Mouse (Mus musculus) hindbrain, embryonic 10.5 days (tissue): ENCODE measurements at regions not wholly inside any gene's neighbourhood (a gene's known extent, or its start where the extent isn't known, plus 50 kb on each side); places are given as distances from the start of the nearest gene placed in this dataset.

Experiments
- DNase-seq: peaks from one replicate; pipeline ENCODE4 v3.0.0-alpha.2; 2017; ENCODE audit warnings: low spot score
- H3K27ac ChIP-seq: fragments of 300-500 bp; sonication (generic); 2 replicates; pipeline ENCODE4 v1.5.1; 2016; ENCODE audit warnings: mild to moderate bottlenecking, moderate library complexity
- H3K27me3 ChIP-seq: fragments of 300-500 bp; sonication (generic); 2 replicates; pipeline ENCODE4 v1.6.1; 2016; ENCODE audit warnings: mild to moderate bottlenecking; ENCODE audit not compliant: poor library complexity, insufficient read depth, severe bottlenecking
- H3K36me3 ChIP-seq: fragments of 300-500 bp; sonication (generic); 2 replicates; pipeline ENCODE4 v1.6.1; 2016; ENCODE audit warnings: mild to moderate bottlenecking, moderate library complexity
- H3K4me1 ChIP-seq: fragments of 300-500 bp; sonication (generic); replicated peaks from 2 replicates; pipeline ENCODE4 v1.6.1; 2016; ENCODE audit warnings: mild to moderate bottlenecking
- H3K4me3 ChIP-seq: fragments of 300-500 bp; sonication (generic); 2 replicates; pipeline ENCODE4 v1.5.1; 2016; ENCODE audit warnings: mild to moderate bottlenecking, moderate library complexity
- H3K9me3 ChIP-seq: fragments of 300-500 bp; sonication (generic); 2 replicates; pipeline ENCODE4 v1.6.1; 2016; ENCODE audit warnings: mild to moderate bottlenecking, moderate library complexity
- WGBS: fragments of 180-500 bp; shearing (Covaris S2); methylation state at CpG from one replicate; pipeline ENCODE4 v1.1.7; 2016; 5-methylcytosine and 5-hydroxymethylcytosine counted together

DNA sequence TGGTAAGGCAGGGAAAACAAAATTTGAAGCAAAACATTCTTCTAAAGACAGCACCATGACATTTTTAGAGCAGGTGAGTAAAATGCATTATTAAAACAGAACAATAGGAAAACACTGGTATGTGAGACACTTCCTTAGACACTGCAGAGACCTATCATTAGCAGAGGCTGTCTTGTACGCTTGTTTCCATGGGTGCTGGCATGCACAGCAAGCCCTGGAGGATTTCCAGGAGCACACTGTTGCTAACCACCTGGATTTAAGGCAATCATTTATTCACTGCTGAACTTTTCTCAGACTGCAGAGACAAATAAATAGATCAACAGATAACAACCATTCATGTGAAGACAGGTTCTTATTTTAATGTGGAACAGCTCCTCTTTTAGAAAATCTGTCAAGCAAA, 127.7 kb downstream of the Pros1 start:
- DNase-seq, result no peak
- Histone ChIP-seq H3K4me1 (no peaks in the 10 kb centered on the region), H3K27ac (no peak overlapping the region), H3K27me3 (no peaks in the 10 kb centered on the region), H3K9me3 (no peaks in the 10 kb centered on the region), H3K36me3 (no peaks in the 10 kb centered on the region), H3K4me3 (no peak overlapping the region)
- 73% methylated on average over 1 of the region's 1 CpGs for WGBS

DNA sequence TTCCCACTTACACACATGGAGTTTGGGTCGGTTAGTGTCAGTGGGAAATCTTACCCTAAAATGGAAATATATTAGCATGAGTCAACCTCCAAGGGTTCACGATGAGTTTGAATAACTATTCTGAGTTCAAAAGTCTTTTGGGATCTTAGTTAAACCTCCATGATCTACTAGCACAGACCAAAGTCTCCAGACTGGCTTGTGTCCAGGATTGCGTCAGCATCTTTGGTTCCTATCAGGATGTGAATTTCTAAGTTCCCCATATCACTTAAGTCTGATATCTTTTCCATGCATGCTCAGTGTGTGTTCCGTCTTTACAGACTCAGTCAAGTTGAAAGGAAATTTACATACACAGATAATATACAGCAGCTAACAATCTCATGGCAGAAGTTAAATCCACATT, 128.5 kb downstream of the Pros1 start:
- no peak overlapping the region for H3K4me3 ChIP-seq
- WGBS, result 82% methylated on average over 4 of the region's 4 CpGs
- no peak overlapping the region for H3K27ac ChIP-seq
- no peaks in the 10 kb centered on the region for H3K36me3 ChIP-seq
- no peaks in the 10 kb centered on the region for H3K9me3 ChIP-seq
- DNase-seq, result no peak
- no peaks in the 10 kb centered on the region for H3K4me1 ChIP-seq
- H3K27me3 ChIP-seq, result no peaks in the 10 kb centered on the region

DNA sequence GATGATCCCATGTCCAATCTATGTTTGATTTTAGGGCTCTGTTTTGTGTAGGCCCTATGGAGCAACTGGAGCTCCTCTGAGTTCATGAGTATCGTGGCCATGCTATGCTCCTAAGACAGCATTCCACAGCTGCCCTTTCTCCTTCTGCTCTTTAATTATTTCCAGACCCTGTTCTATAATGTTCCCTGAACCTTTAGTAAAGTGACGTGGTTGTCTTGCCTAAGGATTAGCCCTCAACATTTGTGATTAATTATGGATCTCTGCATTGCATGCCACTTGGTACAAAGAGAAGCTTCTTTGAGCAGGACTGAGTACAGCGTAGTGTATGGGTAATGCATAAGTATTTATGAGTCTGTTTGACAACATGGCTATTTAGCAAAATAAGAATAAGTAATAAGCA, 141.4 kb downstream of the Pros1 start:
- 75% methylated on average over 3 of the region's 3 CpGs for WGBS

DNA sequence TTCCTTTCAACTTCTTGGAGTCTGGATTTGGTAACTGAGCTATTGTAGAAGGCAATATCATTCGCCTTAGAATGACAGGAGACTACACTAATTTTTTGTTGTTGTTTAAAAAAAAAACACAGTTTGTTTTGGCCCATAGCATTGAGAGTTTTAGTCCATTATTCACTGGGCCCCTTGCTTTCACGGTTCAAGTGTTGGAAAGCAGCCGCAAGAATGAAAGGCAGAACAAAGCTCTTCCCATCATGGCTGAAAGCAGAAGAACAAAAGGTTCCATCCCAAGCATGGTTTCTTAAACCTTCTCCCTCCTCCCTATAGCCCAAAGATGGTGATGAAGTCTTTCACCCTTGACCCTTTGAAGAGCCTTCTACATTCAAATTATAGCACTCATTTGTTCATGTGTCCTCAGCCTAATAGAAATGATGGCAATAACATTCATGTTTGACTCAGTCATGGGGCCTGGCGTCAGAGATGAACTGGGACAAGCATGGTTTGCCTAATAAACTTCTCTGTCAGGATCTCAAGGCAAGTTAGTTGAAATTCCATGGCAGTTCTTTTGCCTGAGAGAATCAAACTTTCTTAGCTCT, 157.1 kb downstream of the Pros1 start:
- 36% methylated on average over 4 of the region's 4 CpGs for WGBS
- Histone ChIP-seq H3K27ac (no peak overlapping the region), H3K36me3 (no peaks in the 10 kb centered on the region)

More for the DNA sequence above, 141.4 kb downstream of the Pros1 start:
- Histone ChIP-seq H3K27ac (no peak overlapping the region), H3K36me3 (no peaks in the 10 kb centered on the region), H3K9me3 (no peaks in the 10 kb centered on the region), H3K4me1 (no peaks in the 10 kb centered on the region), H3K4me3 (no peak overlapping the region), H3K27me3 (no peaks in the 10 kb centered on the region)
- no peak for DNase-seq

DNA sequence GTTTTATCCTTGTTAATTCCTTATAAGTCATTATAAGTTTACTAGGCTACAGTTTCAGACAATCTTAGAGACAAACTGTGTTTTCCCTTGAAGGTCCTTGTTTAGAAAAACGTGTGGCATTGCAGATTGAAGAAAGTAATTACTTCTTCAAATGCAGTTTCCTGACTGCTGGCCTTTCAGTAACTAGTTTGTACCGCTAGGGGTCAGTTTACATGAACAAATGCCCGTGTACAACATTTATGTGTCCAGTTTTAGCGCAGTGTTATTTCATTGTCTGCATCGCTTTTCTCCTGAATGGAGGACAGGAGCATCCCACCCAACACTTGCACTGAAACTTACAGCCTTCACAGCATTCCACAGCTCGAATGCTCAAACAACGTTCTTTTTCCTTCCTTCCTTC, 160.3 kb downstream of the Pros1 start:
- Histone ChIP-seq H3K4me3 (no peak overlapping the region), H3K9me3 (no peaks in the 10 kb centered on the region), H3K36me3 (no peaks in the 10 kb centered on the region), H3K27me3 (peaks cover 10% of the 10 kb centered on the region), H3K4me1 (peaks cover 10% of the 10 kb centered on the region; the same call in 1 of the 2 replicates), H3K27ac (no peak overlapping the region)
- 40% methylated on average over 7 of the region's 7 CpGs for WGBS
- DNase-seq, result no peak

More for the DNA sequence above, 157.1 kb downstream of the Pros1 start:
- no peaks in the 10 kb centered on the region for H3K9me3 ChIP-seq
- peaks cover 14% of the 10 kb centered on the region for H3K27me3 ChIP-seq
- no peak overlapping the region for H3K4me3 ChIP-seq
- no peak for DNase-seq
- peaks cover 10% of the 10 kb centered on the region; the same call in 1 of the 2 replicates for H3K4me1 ChIP-seq

DNA sequence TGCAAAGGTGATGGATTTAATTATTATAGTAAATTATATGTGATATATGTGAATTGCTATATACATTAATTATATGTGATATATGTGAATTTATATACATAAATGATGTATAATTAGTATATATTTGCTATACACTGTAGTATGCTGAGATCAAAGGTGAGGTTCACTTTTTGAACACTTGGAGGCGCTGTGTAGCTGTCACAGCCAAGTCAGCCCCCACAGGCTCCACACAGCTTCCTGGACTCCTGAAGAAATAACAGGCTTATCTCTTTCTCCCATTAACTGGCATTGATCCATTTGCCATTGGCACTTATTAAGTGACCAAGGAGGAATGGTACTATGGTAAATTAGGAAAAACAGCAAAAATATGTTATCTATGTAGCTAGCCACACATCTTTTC, 162.0 kb downstream of the Pros1 start:
- peak; percentile 42 for DNase-seq

DNA sequence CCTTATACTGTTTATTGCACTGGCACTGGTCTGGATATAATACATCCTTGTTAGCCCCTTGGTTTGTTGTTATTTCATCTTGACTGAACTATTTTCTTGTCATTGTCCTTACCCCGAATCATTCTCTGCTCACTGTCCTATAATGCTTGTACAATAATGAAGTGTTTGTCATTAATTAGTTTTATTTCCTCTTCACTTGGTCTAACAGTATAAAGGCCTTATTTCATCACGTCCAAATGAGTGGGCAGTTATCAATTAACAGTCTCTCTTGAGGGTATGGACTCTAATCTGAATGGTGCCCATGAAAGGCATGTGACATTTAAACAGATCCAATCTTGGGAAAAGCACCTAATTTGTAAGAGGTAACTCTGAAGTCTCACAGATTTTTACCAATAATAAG, 162.6 kb downstream of the Pros1 start:
- Histone ChIP-seq H3K4me1 (peaks cover 5% of the 10 kb centered on the region; the same call in 1 of the 2 replicates), H3K36me3 (no peaks in the 10 kb centered on the region), H3K9me3 (no peaks in the 10 kb centered on the region), H3K27me3 (0 out of 2 replicates have a peak, but pooled peaks cover 3% of the 10 kb centered on the region), H3K27ac (no peak overlapping the region), H3K4me3 (no peak overlapping the region)
- no peak for DNase-seq
- 79% methylated on average over 2 of the region's 2 CpGs for WGBS

More for the DNA sequence above, 162.0 kb downstream of the Pros1 start:
- Histone ChIP-seq H3K36me3 (no peaks in the 10 kb centered on the region), H3K27ac (no peak overlapping the region), H3K4me3 (no peak overlapping the region), H3K27me3 (0 out of 2 replicates have a peak, but pooled peaks cover 3% of the 10 kb centered on the region), H3K9me3 (no peaks in the 10 kb centered on the region), H3K4me1 (peaks cover 10% of the 10 kb centered on the region; the same call in 1 of the 2 replicates)
- 20% methylated on average over 1 of the region's 1 CpGs for WGBS

DNA sequence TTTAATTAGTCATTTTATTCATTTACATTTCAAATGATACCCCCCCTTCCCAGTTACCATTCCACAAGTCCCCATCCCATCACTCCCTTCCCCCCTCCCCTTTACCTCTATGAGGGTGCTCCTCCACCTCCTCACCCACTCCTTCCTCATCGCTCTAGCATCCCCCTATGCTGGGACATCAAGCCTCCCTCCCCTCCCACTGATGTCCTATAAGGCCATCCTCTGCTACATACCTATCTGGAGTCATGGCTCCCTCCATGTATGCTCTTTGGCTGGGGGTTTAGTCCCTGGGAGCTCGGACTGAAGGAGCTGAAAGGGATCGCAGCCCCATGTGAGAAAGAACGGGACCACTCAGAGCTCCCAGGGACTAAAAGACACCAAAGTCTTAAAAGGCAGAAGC, 176.3 kb downstream of the Pros1 start:
- H3K27ac ChIP-seq, result no peak overlapping the region
- H3K36me3 ChIP-seq, result no peaks in the 10 kb centered on the region
- no peak for DNase-seq
- H3K9me3 ChIP-seq, result no peaks in the 10 kb centered on the region
- 0 out of 2 replicates have a peak, but pooled peaks cover 18% of the 10 kb centered on the region for H3K27me3 ChIP-seq
- H3K4me1 ChIP-seq, result peaks cover 21% of the 10 kb centered on the region
- no peak overlapping the region for H3K4me3 ChIP-seq
- 83% methylated on average over 4 of the region's 4 CpGs for WGBS

DNA sequence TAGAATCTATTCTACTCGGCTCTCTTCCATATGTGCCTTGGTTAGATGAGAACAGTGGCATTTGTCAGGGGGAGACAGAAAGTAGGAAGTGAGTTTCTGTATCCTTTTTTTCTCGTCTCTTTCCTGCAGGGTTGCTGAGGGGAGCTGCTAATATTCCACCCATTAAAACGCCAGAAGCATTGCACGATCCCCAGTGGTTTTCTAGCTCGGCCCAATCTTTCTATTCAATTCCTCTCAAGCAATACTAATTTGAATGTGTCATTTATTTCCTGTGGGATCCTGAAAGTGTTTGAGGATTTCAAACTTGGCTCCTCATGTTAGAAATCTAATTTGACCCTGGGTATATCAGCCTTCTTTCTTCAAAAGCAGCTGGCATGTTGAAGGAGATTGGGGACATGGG, 176.9 kb downstream of the Pros1 start:
- H3K27ac ChIP-seq, result no peak overlapping the region

DNA sequence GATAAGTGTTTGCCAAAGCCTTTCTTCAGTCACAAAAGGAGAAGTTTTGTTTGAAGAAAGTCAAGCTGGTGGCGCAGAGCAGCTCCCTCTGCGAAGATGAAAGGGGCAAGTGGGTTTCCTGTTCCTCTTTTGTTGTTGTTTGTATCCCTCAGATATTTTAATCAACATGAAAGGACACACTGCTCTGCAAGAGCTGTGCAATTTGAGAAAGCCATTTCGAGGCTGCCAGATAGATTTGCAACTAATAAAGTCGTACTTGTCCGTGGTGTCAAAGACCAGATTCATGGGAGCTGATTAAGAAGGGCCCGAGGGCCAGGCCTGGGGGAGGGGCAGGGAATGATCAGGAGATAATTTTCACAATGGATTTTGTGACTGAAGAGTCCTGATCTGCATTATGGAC, 177.7 kb downstream of the Pros1 start:
- Histone ChIP-seq H3K36me3 (no peaks in the 10 kb centered on the region), H3K9me3 (no peaks in the 10 kb centered on the region), H3K4me3 (no peak overlapping the region), H3K27me3 (0 out of 2 replicates have a peak, but pooled peaks cover 15% of the 10 kb centered on the region), H3K4me1 (peaks cover 21% of the 10 kb centered on the region), H3K27ac (no peak overlapping the region)
- 22% methylated on average over 6 of the region's 6 CpGs for WGBS
- DNase-seq, result peak; percentile 17

More for the DNA sequence above, 176.9 kb downstream of the Pros1 start:
- WGBS, result 36% methylated on average over 5 of the region's 5 CpGs
- peaks cover 21% of the 10 kb centered on the region for H3K4me1 ChIP-seq
- H3K4me3 ChIP-seq, result no peak overlapping the region
- no peak for DNase-seq
- no peaks in the 10 kb centered on the region for H3K9me3 ChIP-seq
- H3K27me3 ChIP-seq, result 0 out of 2 replicates have a peak, but pooled peaks cover 18% of the 10 kb centered on the region
- no peaks in the 10 kb centered on the region for H3K36me3 ChIP-seq

DNA sequence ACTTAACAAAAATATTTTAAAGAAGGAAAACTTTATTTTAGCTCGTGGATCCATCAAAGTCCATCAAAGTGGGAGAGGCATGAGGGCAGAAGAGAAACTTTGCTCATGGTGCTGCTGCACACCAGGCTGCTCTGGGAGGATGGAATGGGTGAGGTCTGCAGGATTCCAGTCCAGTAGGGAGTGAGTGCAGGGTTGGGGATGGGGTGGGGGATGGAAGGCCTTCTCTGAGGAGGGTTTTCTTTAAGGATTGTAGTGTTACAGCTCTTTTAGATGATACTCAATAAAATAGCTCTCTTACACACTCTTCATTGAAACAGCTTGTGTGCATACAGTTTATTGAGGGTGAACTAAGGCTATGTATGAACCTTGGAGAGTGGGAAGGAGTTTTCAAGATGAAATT, 195.0 kb downstream of the Pros1 start:
- Histone ChIP-seq H3K27me3 (no peaks in the 10 kb centered on the region), H3K4me3 (no peak overlapping the region), H3K9me3 (no peaks in the 10 kb centered on the region), H3K4me1 (no peaks in the 10 kb centered on the region), H3K27ac (no peak overlapping the region), H3K36me3 (no peaks in the 10 kb centered on the region)
- no peak for DNase-seq
- 79% methylated on average over 1 of the region's 1 CpGs for WGBS

DNA sequence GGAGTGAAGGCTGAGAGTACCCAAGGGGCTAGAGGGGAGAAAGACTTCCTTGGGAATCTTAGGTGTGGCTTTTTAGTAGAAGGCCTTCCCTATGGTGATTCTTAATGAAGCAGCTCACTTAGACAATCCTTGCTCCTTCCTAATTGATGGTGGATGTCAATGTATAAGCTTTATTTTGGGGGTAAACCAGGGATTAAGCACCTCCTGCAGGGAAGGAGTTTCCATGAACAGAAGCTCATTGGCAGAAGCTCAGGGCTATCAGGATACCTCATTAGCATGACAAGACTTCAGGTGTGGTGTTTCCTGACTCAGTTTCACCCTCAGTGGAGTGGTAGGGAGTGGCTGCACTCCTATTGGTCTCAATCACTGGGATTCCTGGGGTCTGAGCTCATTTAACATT, 208.8 kb downstream of the Pros1 start:
- H3K27ac ChIP-seq, result no peak overlapping the region
- no peaks in the 10 kb centered on the region for H3K4me1 ChIP-seq
- DNase-seq, result no peak
- H3K36me3 ChIP-seq, result no peaks in the 10 kb centered on the region
- H3K4me3 ChIP-seq, result no peak overlapping the region
- H3K27me3 ChIP-seq, result no peaks in the 10 kb centered on the region
- no peaks in the 10 kb centered on the region for H3K9me3 ChIP-seq

DNA sequence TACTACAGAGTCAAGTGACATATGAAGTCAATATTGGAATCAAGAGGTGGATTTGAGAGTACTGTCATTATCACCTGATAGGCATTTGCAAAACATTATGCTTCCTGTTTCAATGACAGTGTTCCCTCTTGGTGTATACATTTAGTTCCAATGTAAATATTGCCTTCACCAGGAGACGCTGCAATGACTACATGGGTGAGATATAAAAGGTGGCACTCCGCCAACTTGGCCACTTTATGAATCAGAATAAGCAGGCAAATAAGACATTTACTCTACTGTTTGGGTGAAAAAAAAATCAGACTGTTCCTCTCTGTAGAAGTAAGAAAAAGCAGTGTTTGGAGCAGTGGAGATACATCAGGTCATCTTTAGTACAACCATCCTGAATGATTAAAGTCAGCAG, 215.9 kb downstream of the Pros1 start:
- Histone ChIP-seq H3K4me1 (no peaks in the 10 kb centered on the region), H3K36me3 (no peaks in the 10 kb centered on the region), H3K9me3 (no peaks in the 10 kb centered on the region), H3K27me3 (no peaks in the 10 kb centered on the region), H3K27ac (no peak overlapping the region), H3K4me3 (no peak overlapping the region)
- WGBS, result 93% methylated on average over 2 of the region's 2 CpGs
- DNase-seq, result no peak

DNA sequence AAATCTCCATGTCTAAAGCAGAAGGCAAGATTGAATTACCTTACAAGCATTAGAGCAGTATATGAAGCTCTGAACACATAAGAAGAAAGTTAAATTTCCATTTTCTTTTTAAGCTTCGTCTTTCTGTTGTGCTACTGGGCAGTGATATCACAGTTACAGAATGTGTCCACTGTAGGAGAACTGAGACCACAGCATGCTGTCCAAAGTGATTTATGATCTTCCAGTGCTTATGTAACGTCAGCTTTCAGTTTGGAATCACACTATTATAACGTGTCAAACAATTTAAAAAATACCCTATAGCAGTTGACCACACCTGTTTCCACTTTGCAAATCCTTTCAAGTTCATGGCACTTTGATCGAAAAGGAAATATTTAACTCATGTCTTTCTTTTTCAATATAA, 221.7 kb downstream of the Pros1 start:
- no peak for DNase-seq
- Histone ChIP-seq H3K9me3 (no peaks in the 10 kb centered on the region), H3K27me3 (no peaks in the 10 kb centered on the region), H3K4me1 (no peaks in the 10 kb centered on the region), H3K36me3 (no peaks in the 10 kb centered on the region), H3K27ac (no peak overlapping the region), H3K4me3 (no peak overlapping the region)
- WGBS, result 80% methylated on average over 4 of the region's 4 CpGs
